Mouse (Mus musculus): Measurements from ENCODE around the gene Nol10.

DNA sequence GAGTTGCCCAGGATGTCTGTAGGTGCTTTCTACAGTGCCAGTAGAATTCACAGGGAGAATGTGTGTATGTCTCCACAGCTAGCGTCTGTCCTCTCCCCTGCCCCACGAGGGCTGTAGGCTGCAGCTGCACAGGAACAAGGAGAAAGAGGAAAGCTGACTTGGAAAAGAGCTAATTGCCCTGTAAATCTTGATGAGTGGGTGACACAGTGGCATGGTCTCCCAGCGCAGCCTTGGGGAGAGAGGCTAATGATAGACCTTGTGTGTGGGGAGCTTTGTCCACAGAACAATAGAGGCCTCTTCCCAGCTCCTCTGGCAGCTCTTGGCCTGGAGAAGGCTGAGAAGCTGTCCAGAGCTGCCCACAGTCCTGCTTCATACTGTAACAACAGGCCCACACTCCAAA is 78.5 kb downstream of the Nol10 start:
- no peak for TF ChIP-seq MAFK (IDR thresholded peaks at IDR 0.05; ENCODE audit: insufficient read depth, low read depth, low read length)
- no peak for TF ChIP-seq HCFC1 (IDR thresholded peaks at IDR 0.05; ENCODE audit: borderline replicate concordance, insufficient read depth, low read length)
- no peak for TF ChIP-seq CHD2 (IDR thresholded peaks at IDR 0.05; ENCODE audit: low read depth, low read length)

Measured in ES-E14 (cell line).